Mouse (Mus musculus) liver, adult (tissue): Measurements from ENCODE around the gene Gabbr1.

Experiments
- GATA4 ChIP-seq: IDR thresholded peaks from 2 replicates; pipeline ENCODE4 v1.6.1; 2014; ENCODE audit warnings: mild to moderate bottlenecking, low read length; ENCODE audit not compliant: insufficient replicate concordance

The Gabbr1 gene

GRCm38 (mm10) chr17:37062101-37062641, 16.4 kb downstream of the Gabbr1 start:
- TF ChIP-seq GATA4 = no peak

GRCm38 (mm10) chr17:37063063-37063462, 17.3 kb downstream of the Gabbr1 start:
- no peak for TF ChIP-seq GATA4

- TF ChIP-seq GATA4 = no peak
These were observed 18.1 kb downstream of the Gabbr1 start for GRCm38 (mm10) chr17:37063686-37064495.

- no peak for TF ChIP-seq GATA4
These were observed 20.2 kb downstream of the Gabbr1 start for GRCm38 (mm10) chr17:37065993-37066392.

- TF ChIP-seq GATA4 = no peak
These were observed 22.1 kb downstream of the Gabbr1 start for GRCm38 (mm10) chr17:37067861-37068260.

- TF ChIP-seq GATA4 = no peak
These were observed 24.4 kb downstream of the Gabbr1 start for GRCm38 (mm10) chr17:37070121-37070520.

- no peak for TF ChIP-seq GATA4
These were observed 26.4 kb downstream of the Gabbr1 start for GRCm38 (mm10) chr17:37072080-37072729.

GRCm38 (mm10) chr17:37072730-37073276, 27.0 kb downstream of the Gabbr1 start:
- TF ChIP-seq GATA4 = no peak

GRCm38 (mm10) chr17:37075181-37075580, 29.4 kb downstream of the Gabbr1 start:
- no peak for TF ChIP-seq GATA4

GRCm38 (mm10) chr17:37075766-37076165, 30.0 kb downstream of the Gabbr1 start:
- no peak for TF ChIP-seq GATA4

- TF ChIP-seq GATA4 = no peak
These were observed 32.4 kb downstream of the Gabbr1 start for GRCm38 (mm10) chr17:37078193-37078592.

- TF ChIP-seq GATA4 = no peak
These were observed 33.2 kb downstream of the Gabbr1 start for GRCm38 (mm10) chr17:37078990-37079389.

GRCm38 (mm10) chr17:37080119-37080518, 34.4 kb downstream of the Gabbr1 start:
- no peak for TF ChIP-seq GATA4

- TF ChIP-seq GATA4 = no peak
These were observed 35.9 kb downstream of the Gabbr1 start for GRCm38 (mm10) chr17:37081659-37082058.

GRCm38 (mm10) chr17:37083327-37083726, 37.6 kb downstream of the Gabbr1 start:
- no peak for TF ChIP-seq GATA4

- TF ChIP-seq GATA4 = no peak
These were observed 38.9 kb downstream of the Gabbr1 start for GRCm38 (mm10) chr17:37084632-37085031.
